19 mouse cellular contexts compared by ENCODE assay signal in the genomic region with DNA sequence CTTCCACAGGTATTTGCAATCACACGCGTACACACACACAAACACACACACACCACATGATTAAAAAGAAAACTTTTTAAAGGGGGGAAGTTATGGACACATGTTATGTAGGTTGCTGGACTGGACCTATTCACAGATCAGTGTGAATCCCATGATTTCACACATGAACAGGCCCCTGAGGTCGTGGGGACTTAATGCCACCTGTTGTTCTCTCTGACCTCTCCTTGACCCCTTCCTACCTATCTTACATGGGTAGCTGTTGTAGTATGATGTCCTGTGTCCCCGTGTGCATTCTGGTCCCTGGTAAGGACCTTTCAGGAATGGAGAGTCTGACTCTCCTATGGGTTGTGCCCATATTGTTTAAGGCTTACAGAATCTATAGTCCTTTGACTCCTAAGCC.
A peak's percentile ranks its signal among the peaks of the same experiment; 100 is the strongest.
DNase-seq lines count a peak whose midpoint lies in the region; ATAC-seq and TF ChIP-seq lines count a peak whose summit lies in the region.
"Had no signal": no experiment of that assay in that cellular context is flagged by ENCODE, and none has a peak within 500 bp of the region (broad histone marks: within the 10 kb centered on the region; RNA-seq: fewer than 3 reads in every experiment).

No protein-coding gene starts in this region.

- H3K36me3 ChIP-seq in forebrain, embryonic 10.5 days (replicated peaks) = no peaks in the 10 kb centered on the region
- H3K36me3 ChIP-seq in forebrain, embryonic 15.5 days = no peaks in the 10 kb centered on the region
- H3K36me3 ChIP-seq in intestine, embryonic 14.5 days (ENCODE audit: control insufficient read depth, insufficient read depth, low read length) = no peaks in the 10 kb centered on the region
- no peaks in the 10 kb centered on the region for H3K36me3 ChIP-seq in intestine, postnatal 0 days (ENCODE audit: control insufficient read depth, insufficient read depth)
- no peaks in the 10 kb centered on the region for H3K36me3 ChIP-seq in midbrain, embryonic 10.5 days
- H3K36me3 ChIP-seq in midbrain, embryonic 15.5 days (replicated peaks) = no peaks in the 10 kb centered on the region
- H3K36me3 ChIP-seq: embryonic facial prominence, embryonic 12.5 days; heart, embryonic 15.5 days; hindbrain, embryonic 13.5 days had no signal

- peaks cover 20% of the 10 kb centered on the region for H3K4me1 ChIP-seq in forebrain, embryonic 10.5 days
- no peaks in the 10 kb centered on the region for H3K4me1 ChIP-seq in forebrain, embryonic 15.5 days
- H3K4me1 ChIP-seq in intestine, embryonic 14.5 days (replicated peaks; ENCODE audit: control insufficient read depth, insufficient read depth, low read length) = no peaks in the 10 kb centered on the region
- H3K4me1 ChIP-seq in intestine, postnatal 0 days (replicated peaks; ENCODE audit: control insufficient read depth, insufficient read depth, low read length) = no peaks in the 10 kb centered on the region
- peaks cover 29% of the 10 kb centered on the region for H3K4me1 ChIP-seq in midbrain, embryonic 10.5 days
- no peaks in the 10 kb centered on the region for H3K4me1 ChIP-seq in midbrain, embryonic 15.5 days
- H3K4me1 ChIP-seq: heart, embryonic 15.5 days; hindbrain, embryonic 13.5 days had no signal

- 75% methylated on average over 4 of the region's 4 CpGs for WGBS in forebrain, embryonic 10.5 days
- whole genome bisulfite sequencing in forebrain, embryonic 15.5 days = 78% methylated on average over 4 of the region's 4 CpGs
- 83% methylated on average over 4 of the region's 4 CpGs for WGBS in intestine, embryonic 14.5 days
- 81% methylated on average over 4 of the region's 4 CpGs for WGBS in intestine, postnatal 0 days
- WGBS in midbrain, embryonic 10.5 days = 74% methylated on average over 4 of the region's 4 CpGs
- WGBS in midbrain, embryonic 15.5 days = 61% methylated on average over 4 of the region's 4 CpGs

- intact Hi-C loops in gastrocnemius, adult 2 months (cut with DNase I) = no loop called here

- no peak for DNase-seq in forebrain, embryonic 10.5 days (ENCODE audit: extremely low spot score, low spot score)
- no peak for DNase-seq in intestine, embryonic 14.5 days (ENCODE audit: low spot score)
- no peak for DNase-seq in midbrain, embryonic 10.5 days (ENCODE audit: low spot score)
- DNase-seq in gastrocnemius, adult 2 months = no peak
- DNase-seq: adrenal gland, postnatal 10 days; cerebellum, adult 11 months; cerebellum, adult 8-10 months; cerebellum, postnatal 14 days; embryo, embryonic 11 days; gastrocnemius, postnatal 14 days; heart, postnatal 14 days had no signal

- H3K4me2 ChIP-seq in forebrain, embryonic 15.5 days (replicated peaks) = no peak overlapping the region
- no peak overlapping the region for H3K4me2 ChIP-seq in intestine, embryonic 14.5 days (ENCODE audit: low read length)
- H3K4me2 ChIP-seq in intestine, postnatal 0 days (replicated peaks; ENCODE audit: low read depth) = no peak overlapping the region
- H3K4me2 ChIP-seq in midbrain, embryonic 15.5 days = no peak overlapping the region
- H3K4me2 ChIP-seq: embryonic facial prominence, embryonic 12.5 days; heart, embryonic 15.5 days; hindbrain, embryonic 13.5 days had no signal

- ATAC-seq in forebrain, embryonic 15.5 days (replicated peaks) = no peak
- ATAC-seq in intestine, embryonic 14.5 days (replicated peaks; ENCODE audit: low FRiP score, low TSS enrichment, low read depth) = no peak
- ATAC-seq in intestine, postnatal 0 days = no peak
- no peak for ATAC-seq in midbrain, embryonic 15.5 days (replicated peaks)
- ATAC-seq: forebrain, embryonic 16.5 days; hindbrain, postnatal 0 days had no signal

- no peak overlapping the region for H3K4me3 ChIP-seq in forebrain, embryonic 10.5 days
- H3K4me3 ChIP-seq in forebrain, embryonic 15.5 days = no peak overlapping the region
- H3K4me3 ChIP-seq in intestine, embryonic 14.5 days (ENCODE audit: low read depth, low read length) = no peak overlapping the region
- no peak overlapping the region for H3K4me3 ChIP-seq in intestine, postnatal 0 days (ENCODE audit: low read depth, low read length)
- no peak overlapping the region for H3K4me3 ChIP-seq in midbrain, embryonic 10.5 days
- H3K4me3 ChIP-seq in midbrain, embryonic 15.5 days = no peak overlapping the region
- no peak overlapping the region for H3K4me3 ChIP-seq in gastrocnemius, adult 2 months
- H3K4me3 ChIP-seq: embryonic facial prominence, embryonic 12.5 days; heart, embryonic 15.5 days; hindbrain, embryonic 13.5 days had no signal

- H3K27me3 ChIP-seq in forebrain, embryonic 10.5 days (ENCODE audit: poor library complexity, severe bottlenecking) = no peaks in the 10 kb centered on the region
- no peaks in the 10 kb centered on the region for H3K27me3 ChIP-seq in forebrain, embryonic 15.5 days
- H3K27me3 ChIP-seq in intestine, embryonic 14.5 days (replicated peaks; ENCODE audit: control insufficient read depth, insufficient read depth, low read length) = no peaks in the 10 kb centered on the region
- no peaks in the 10 kb centered on the region for H3K27me3 ChIP-seq in intestine, postnatal 0 days (replicated peaks; ENCODE audit: control insufficient read depth, insufficient read depth, low read length)
- H3K27me3 ChIP-seq in midbrain, embryonic 10.5 days (ENCODE audit: low read depth, poor library complexity, severe bottlenecking) = peaks cover 33% of the 10 kb centered on the region
- no peaks in the 10 kb centered on the region; the same call in 1 of the 2 replicates for H3K27me3 ChIP-seq in midbrain, embryonic 15.5 days (replicated peaks)
- H3K27me3 ChIP-seq: embryonic facial prominence, embryonic 12.5 days; heart, embryonic 15.5 days; hindbrain, embryonic 13.5 days had no signal

- no peak overlapping the region for H3K9ac ChIP-seq in forebrain, embryonic 15.5 days (replicated peaks)
- no peak overlapping the region for H3K9ac ChIP-seq in intestine, embryonic 14.5 days (ENCODE audit: low read length)
- no peak overlapping the region for H3K9ac ChIP-seq in intestine, postnatal 0 days (ENCODE audit: low read depth, low read length)
- H3K9ac ChIP-seq in midbrain, embryonic 15.5 days = no peak overlapping the region
- H3K9ac ChIP-seq: embryonic facial prominence, embryonic 12.5 days; heart, embryonic 15.5 days; hindbrain, embryonic 13.5 days had no signal

- peak overlapping the region; percentile 11; the same call in 1 of the 2 replicates for H3K27ac ChIP-seq in forebrain, embryonic 10.5 days
- no peak overlapping the region for H3K27ac ChIP-seq in forebrain, embryonic 15.5 days (replicated peaks)
- peak overlapping the region; percentile 30; the same call in 1 of the 2 replicates for H3K27ac ChIP-seq in intestine, embryonic 14.5 days (ENCODE audit: low read depth)
- H3K27ac ChIP-seq in intestine, postnatal 0 days (ENCODE audit: low read depth, low read length) = no peak overlapping the region
- peak overlapping the region; percentile 57 for H3K27ac ChIP-seq in midbrain, embryonic 10.5 days (replicated peaks)
- H3K27ac ChIP-seq in midbrain, embryonic 15.5 days = no peak overlapping the region
- H3K27ac ChIP-seq in gastrocnemius, adult 2 months = no peak overlapping the region
- H3K27ac ChIP-seq: embryonic facial prominence, embryonic 12.5 days; heart, embryonic 15.5 days; hindbrain, embryonic 13.5 days; hindbrain, postnatal 0 days had no signal

- no peaks in the 10 kb centered on the region for H3K9me3 ChIP-seq in forebrain, embryonic 10.5 days
- no peaks in the 10 kb centered on the region for H3K9me3 ChIP-seq in forebrain, embryonic 15.5 days
- H3K9me3 ChIP-seq in intestine, embryonic 14.5 days (ENCODE audit: control insufficient read depth, low read length) = no peaks in the 10 kb centered on the region
- H3K9me3 ChIP-seq in intestine, postnatal 0 days (ENCODE audit: control insufficient read depth) = no peaks in the 10 kb centered on the region
- H3K9me3 ChIP-seq in midbrain, embryonic 10.5 days (replicated peaks) = no peaks in the 10 kb centered on the region
- no peaks in the 10 kb centered on the region for H3K9me3 ChIP-seq in midbrain, embryonic 15.5 days
- H3K9me3 ChIP-seq: embryonic facial prominence, embryonic 12.5 days; heart, embryonic 15.5 days; hindbrain, embryonic 13.5 days had no signal

- TF ChIP-seq CTCF in intestine, postnatal 0 days (IDR thresholded peaks at IDR 0.05; ENCODE audit: low read depth) = no peak
- TF ChIP-seq CTCF in gastrocnemius, adult 2 months (IDR thresholded peaks at IDR 0.05) = no peak

Comparison
In these comparisons a context has a peak if more than half of its experiments do, and no peak if none do; other contexts are left out.
1. H3K27ac ChIP-seq: peak in forebrain, embryonic 10.5 days (single experiment), intestine, embryonic 14.5 days (single experiment) and midbrain, embryonic 10.5 days (single experiment); none in forebrain, embryonic 15.5 days (single experiment), intestine, postnatal 0 days (single experiment), midbrain, embryonic 15.5 days (single experiment) and gastrocnemius, adult 2 months (single experiment).